Mouse (Mus musculus) embryonic fibroblast, embryonic 13.5 days (primary cell): ENCODE results near the gene Cd244a. TPM values are rescaled to one million over a fixed set of nuclear protein-coding genes. Genes with fewer than 3 reads are reported as not detected.

Experiments
- H3K27ac ChIP-seq: 2 replicates; pipeline ENCODE4 v1.5.1; 2012; ENCODE audit warnings: low read length, control low read depth, inconsistent platforms; ENCODE audit not compliant: insufficient read depth
- H3K4me1 ChIP-seq: 2 replicates; pipeline ENCODE4 v1.6.1; 2011; ENCODE audit warnings: low read length; ENCODE audit not compliant: control insufficient read depth, insufficient read depth
- H3K4me3 ChIP-seq: 2 replicates; pipeline ENCODE4 v1.5.1; 2011; ENCODE audit warnings: mild to moderate bottlenecking, control low read depth, low read length; ENCODE audit not compliant: insufficient read depth
- CTCF ChIP-seq: IDR thresholded peaks from 2 replicates; pipeline ENCODE4 v1.5.1; 2011; ENCODE audit warnings: mild to moderate bottlenecking, control low read depth, low read length, moderate library complexity, borderline replicate concordance; ENCODE audit not compliant: insufficient read depth
- POLR2A ChIP-seq: IDR thresholded peaks from 2 replicates; pipeline ENCODE4 v1.6.1; 2011; ENCODE audit warnings: low read depth, mild to moderate bottlenecking, control low read depth, low read length, moderate library complexity
- polyA plus RNA-seq: library from polyadenylated mRNA; stranded (reverse); fragments of >200 nt; gene quantifications from 2 replicates; pipeline ENCODE4 v1.2.4, GENCODE M21; 2011; ENCODE audit warnings: low read depth; ENCODE audit not compliant: missing spikeins, insufficient read length

Cd244a gene
- polyA plus RNA-seq = 0.40 TPM in 1 of 2 replicates, not detected in the other

- no peak within 1 kb of the TSS for H3K27ac ChIP-seq
- H3K4me1 ChIP-seq = no peaks in the 10 kb centered on the region
- no peak within 1 kb of the TSS for H3K4me3 ChIP-seq
- TF ChIP-seq POLR2A (no peak), CTCF (no peak)
Observed at GRCm38 (mm10) chr1:171558898-171559297, at the start of gene Cd244a. Gene Cd244a (plus strand): TSS chr1:171559193.

- Histone ChIP-seq H3K4me3 (no peak overlapping the region), H3K27ac (no peak overlapping the region), H3K4me1 (no peaks in the 10 kb centered on the region)
- TF ChIP-seq POLR2A (no peak), CTCF (no peak)
Observed at GRCm38 (mm10) chr1:171513234-171513633, 45.8 kb upstream of the Cd244a start.

- Histone ChIP-seq H3K27ac (no peak overlapping the region), H3K4me1 (no peaks in the 10 kb centered on the region), H3K4me3 (no peak overlapping the region)
- no peak for TF ChIP-seq POLR2A
- TF ChIP-seq CTCF = no peak
Observed at GRCm38 (mm10) chr1:171513760-171514159, 45.2 kb upstream of the Cd244a start.

- no peaks in the 10 kb centered on the region for H3K4me1 ChIP-seq
- no peak overlapping the region for H3K4me3 ChIP-seq
- TF ChIP-seq CTCF (no peak), POLR2A (no peak)
- H3K27ac ChIP-seq = no peak overlapping the region
Observed at GRCm38 (mm10) chr1:171515039-171515438, 44.0 kb upstream of the Cd244a start.

- no peaks in the 10 kb centered on the region for H3K4me1 ChIP-seq
- H3K27ac ChIP-seq = no peak overlapping the region
- TF ChIP-seq CTCF (no peak), POLR2A (no peak)
- no peak overlapping the region for H3K4me3 ChIP-seq
Observed at GRCm38 (mm10) chr1:171515557-171515956, 43.4 kb upstream of the Cd244a start.

- no peaks in the 10 kb centered on the region for H3K4me1 ChIP-seq
- TF ChIP-seq CTCF = no peak
- TF ChIP-seq POLR2A = no peak
- no peak overlapping the region for H3K4me3 ChIP-seq
- no peak overlapping the region for H3K27ac ChIP-seq
Observed at GRCm38 (mm10) chr1:171531367-171531766, 27.6 kb upstream of the Cd244a start.

- Histone ChIP-seq H3K4me1 (no peaks in the 10 kb centered on the region), H3K27ac (no peak overlapping the region), H3K4me3 (no peak overlapping the region)
- TF ChIP-seq CTCF = no peak
- TF ChIP-seq POLR2A = no peak
Observed at GRCm38 (mm10) chr1:171532830-171533229, 26.2 kb upstream of the Cd244a start.

GRCm38 (mm10) chr1:171534557-171534956 lies 24.4 kb upstream of the Cd244a start:
- no peak for TF ChIP-seq CTCF
- no peak for TF ChIP-seq POLR2A
- Histone ChIP-seq H3K4me1 (no peaks in the 10 kb centered on the region), H3K4me3 (no peak overlapping the region), H3K27ac (no peak overlapping the region)

- H3K4me1 ChIP-seq = no peaks in the 10 kb centered on the region
- H3K4me3 ChIP-seq = no peak within 1 kb of the TSS
- H3K27ac ChIP-seq = no peak within 1 kb of the TSS
- no peak for TF ChIP-seq POLR2A
- no peak for TF ChIP-seq CTCF
Observed at GRCm38 (mm10) chr1:171535194-171535593, 23.8 kb upstream of the Cd244a start, which contains the start of gene Itln1. Gene Itln1 (minus strand): TSS chr1:171535294.

- no peak overlapping the region for H3K4me3 ChIP-seq
- TF ChIP-seq POLR2A = no peak
- TF ChIP-seq CTCF = no peak
Observed at GRCm38 (mm10) chr1:171540694-171541093, 18.3 kb upstream of the Cd244a start.

GRCm38 (mm10) chr1:171551326-171551725 lies 7.7 kb upstream of the Cd244a start:
- Histone ChIP-seq H3K27ac (no peak overlapping the region), H3K4me1 (no peaks in the 10 kb centered on the region), H3K4me3 (no peak overlapping the region)
- no peak for TF ChIP-seq POLR2A
- no peak for TF ChIP-seq CTCF

More at GRCm38 (mm10) chr1:171540694-171541093, 18.3 kb upstream of the Cd244a start:
- Histone ChIP-seq H3K4me1 (no peaks in the 10 kb centered on the region), H3K27ac (no peak overlapping the region)
